8 mouse cellular contexts compared by ENCODE assay signal in genomic region chr13:111977769-111978674, GRCm38 (mm10).
DNase-seq lines count a peak whose midpoint lies in the region; ATAC-seq lines count a peak whose summit lies in the region.
"Had no signal": no experiment of that assay in that cellular context is flagged by ENCODE, and none has a peak within 500 bp of the region (broad histone marks: within the 10 kb centered on the region; RNA-seq: fewer than 3 reads in every experiment).

No protein-coding gene starts in this region.

- no peaks in the 10 kb centered on the region for H3K27me3 ChIP-seq in lung, embryonic 15.5 days
- H3K27me3 ChIP-seq in embryonic facial prominence, embryonic 13.5 days, result no peaks in the 10 kb centered on the region
- H3K27me3 ChIP-seq: limb, embryonic 12.5 days had no signal

- peak overlapping the region; percentile 54 for H3K27ac ChIP-seq in lung, embryonic 15.5 days
- peak overlapping the region; percentile 18; the same call in 1 of the 2 replicates for H3K27ac ChIP-seq in embryonic facial prominence, embryonic 13.5 days
- H3K27ac ChIP-seq: limb, embryonic 12.5 days had no signal

- DNase-seq in lung, postnatal 14 days, result no peak
- DNase-seq in lung, postnatal 36 days, result peak; percentile 35
- DNase-seq in thymus, postnatal 25 days, result peak; percentile 79
- DNase-seq in gastrocnemius, postnatal 10 days, result no peak
- no peak for DNase-seq in frontal cortex, postnatal 10 days (ENCODE audit: low spot score in 2 of 2)

- peak overlapping the region; percentile 30 for H3K4me2 ChIP-seq in lung, embryonic 15.5 days
- no peak overlapping the region for H3K4me2 ChIP-seq in embryonic facial prominence, embryonic 13.5 days
- H3K4me2 ChIP-seq: limb, embryonic 12.5 days had no signal

- ATAC-seq in lung, embryonic 15.5 days (ENCODE audit: borderline replicate concordance, extremely low read depth, low FRiP score, low TSS enrichment), result peak; percentile 58; the same call in 1 of the 2 replicates
- ATAC-seq in embryonic facial prominence, embryonic 13.5 days (ENCODE audit: insufficient number of reproducible peaks, insufficient read depth, low FRiP score, low TSS enrichment, low read depth), result no peak

- 52% methylated on average over 31 of the region's 31 CpGs for WGBS in lung, embryonic 15.5 days
- 81% methylated on average over 31 of the region's 31 CpGs for WGBS in embryonic facial prominence, embryonic 13.5 days

- H3K4me3 ChIP-seq in lung, embryonic 15.5 days, result 0 out of 2 replicates have a peak overlapping the region, but pooled peaks have one; percentile 2
- no peak overlapping the region for H3K4me3 ChIP-seq in embryonic facial prominence, embryonic 13.5 days
- H3K4me3 ChIP-seq: limb, embryonic 12.5 days had no signal

- no peaks in the 10 kb centered on the region for H3K36me3 ChIP-seq in lung, embryonic 15.5 days
- H3K36me3 ChIP-seq in embryonic facial prominence, embryonic 13.5 days, result no peaks in the 10 kb centered on the region
- H3K36me3 ChIP-seq: limb, embryonic 12.5 days had no signal

- peaks cover 30% of the 10 kb centered on the region for H3K4me1 ChIP-seq in lung, embryonic 15.5 days
- peaks cover 32% of the 10 kb centered on the region for H3K4me1 ChIP-seq in embryonic facial prominence, embryonic 13.5 days

- no peaks in the 10 kb centered on the region for H3K9me3 ChIP-seq in lung, embryonic 15.5 days
- H3K9me3 ChIP-seq in embryonic facial prominence, embryonic 13.5 days, result no peaks in the 10 kb centered on the region

- no peak overlapping the region for H3K9ac ChIP-seq in lung, embryonic 15.5 days
- H3K9ac ChIP-seq in embryonic facial prominence, embryonic 13.5 days, result no peak overlapping the region
- H3K9ac ChIP-seq: limb, embryonic 12.5 days had no signal

Comparison
In these comparisons a context has a peak if more than half of its experiments do, and no peak if none do; other contexts are left out.
1. DNase-seq: peak in lung, postnatal 36 days (single experiment) and thymus, postnatal 25 days (single experiment); none in lung, postnatal 14 days (single experiment), gastrocnemius, postnatal 10 days (single experiment) and frontal cortex, postnatal 10 days (0 of 2).